Mouse (Mus musculus): ENCODE data around the gene Tnfrsf8. TPM values are rescaled to one million over a fixed set of nuclear protein-coding genes. Genes with fewer than 3 reads are reported as not detected.

Tnfrsf8 gene
- polyA plus RNA-seq, 1 experiment from 2014 or later = 0.15 TPM

DNA sequence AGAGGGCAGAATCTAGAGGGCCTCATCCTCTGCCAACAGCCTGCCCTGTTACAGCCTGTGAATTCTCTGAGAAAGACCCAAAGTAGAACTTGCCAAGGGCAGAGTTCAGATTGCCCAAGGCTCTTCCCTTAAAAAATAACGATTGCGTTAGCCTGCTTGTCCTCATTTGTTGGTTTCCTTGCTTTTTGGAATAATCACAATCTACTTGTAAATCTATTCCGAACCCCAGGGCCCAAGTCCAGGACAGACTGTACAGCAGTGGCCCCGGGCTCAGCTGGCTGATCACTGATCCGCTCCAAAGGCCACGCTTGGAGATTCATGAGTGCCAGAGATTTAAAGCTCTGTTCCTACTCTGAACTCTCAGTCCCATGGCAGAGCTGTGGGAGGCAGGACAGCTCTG is 34.0 kb downstream of the Tnfrsf8 start:
- no peaks in the 10 kb centered on the region for H3K36me3 ChIP-seq
- H3K9ac ChIP-seq = no peak overlapping the region
- H3K4me1 ChIP-seq = no peaks in the 10 kb centered on the region
- no peak overlapping the region for H3K27ac ChIP-seq
- ATAC-seq (ENCODE audit: insufficient number of reproducible peaks, insufficient read depth, low FRiP score, low TSS enrichment) = no peak
- H3K9me3 ChIP-seq = no peaks in the 10 kb centered on the region
- H3K27me3 ChIP-seq = no peaks in the 10 kb centered on the region
- 92% methylated on average over 6 of the region's 6 CpGs for WGBS
- no peak overlapping the region for H3K4me3 ChIP-seq
- H3K4me2 ChIP-seq (replicated peaks) = no peak overlapping the region

DNA sequence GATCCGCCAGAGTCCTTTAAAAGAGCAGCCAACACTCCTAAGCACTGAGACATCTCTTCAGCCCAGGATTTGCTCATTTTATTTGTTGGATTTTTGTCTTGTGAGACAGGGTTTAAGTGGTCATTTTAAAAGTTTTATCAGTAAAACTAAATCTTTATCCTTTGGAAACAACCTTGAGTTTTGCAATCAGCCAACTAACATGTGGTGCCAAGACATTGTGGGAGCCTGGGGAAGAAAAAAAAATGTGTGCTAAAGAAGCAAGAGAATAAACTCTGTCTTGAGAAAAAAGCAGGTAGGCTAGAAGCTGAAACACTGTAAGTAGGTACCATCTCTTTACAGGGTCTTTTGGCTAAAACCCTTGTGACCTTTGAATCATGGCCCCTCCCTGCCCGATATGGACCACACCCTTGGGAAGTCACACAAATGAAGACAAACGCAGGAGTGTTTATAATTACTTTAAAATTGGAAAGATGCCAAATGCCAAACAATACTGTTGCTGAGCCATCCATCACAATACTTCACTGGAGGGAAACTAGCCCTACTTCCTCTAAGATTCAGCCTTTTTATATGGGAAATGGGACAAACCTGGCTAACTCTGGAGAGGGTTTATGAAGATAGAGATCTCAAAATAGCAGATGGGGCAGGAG is 36.1 kb downstream of the Tnfrsf8 start:
- Histone ChIP-seq H3K9ac (no peak overlapping the region), H3K4me2 (replicated peaks) (no peak overlapping the region), H3K9me3 (no peaks in the 10 kb centered on the region), H3K27ac (no peak overlapping the region), H3K4me3 (no peak overlapping the region), H3K4me1 (no peaks in the 10 kb centered on the region), H3K36me3 (no peaks in the 10 kb centered on the region), H3K27me3 (no peaks in the 10 kb centered on the region)
- no peak for ATAC-seq (ENCODE audit: insufficient number of reproducible peaks, insufficient read depth, low FRiP score, low TSS enrichment)
- WGBS = 86% methylated on average over 3 of the region's 3 CpGs

DNA sequence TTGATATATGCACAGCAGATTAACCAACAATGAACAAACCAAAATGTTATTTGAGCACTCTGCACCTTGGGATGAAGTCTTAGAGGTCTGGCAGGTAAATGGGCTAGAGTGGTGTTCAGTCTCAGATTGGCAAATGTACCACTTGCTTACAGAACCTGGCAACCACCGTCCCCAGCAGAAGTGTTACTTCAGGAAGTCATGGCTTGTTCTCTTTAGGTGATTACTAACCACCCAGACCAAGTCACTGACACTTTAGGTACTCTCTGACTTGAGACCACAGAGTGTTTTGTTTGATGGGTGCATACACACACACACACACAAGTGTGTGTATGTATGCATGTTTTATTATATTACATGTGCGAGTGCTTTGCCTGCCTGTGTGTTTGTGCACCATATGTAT is 36.7 kb downstream of the Tnfrsf8 start:
- H3K4me1 ChIP-seq = no peaks in the 10 kb centered on the region
- no peak overlapping the region for H3K4me2 ChIP-seq (replicated peaks)
- no peak overlapping the region for H3K4me3 ChIP-seq
- no peak for ATAC-seq (ENCODE audit: insufficient number of reproducible peaks, insufficient read depth, low FRiP score, low TSS enrichment)
- WGBS = 84% methylated on average over 2 of the region's 2 CpGs
- no peaks in the 10 kb centered on the region for H3K9me3 ChIP-seq
- no peaks in the 10 kb centered on the region for H3K27me3 ChIP-seq
- H3K27ac ChIP-seq = no peak overlapping the region
- H3K36me3 ChIP-seq = no peaks in the 10 kb centered on the region
- H3K9ac ChIP-seq = no peak overlapping the region

DNA sequence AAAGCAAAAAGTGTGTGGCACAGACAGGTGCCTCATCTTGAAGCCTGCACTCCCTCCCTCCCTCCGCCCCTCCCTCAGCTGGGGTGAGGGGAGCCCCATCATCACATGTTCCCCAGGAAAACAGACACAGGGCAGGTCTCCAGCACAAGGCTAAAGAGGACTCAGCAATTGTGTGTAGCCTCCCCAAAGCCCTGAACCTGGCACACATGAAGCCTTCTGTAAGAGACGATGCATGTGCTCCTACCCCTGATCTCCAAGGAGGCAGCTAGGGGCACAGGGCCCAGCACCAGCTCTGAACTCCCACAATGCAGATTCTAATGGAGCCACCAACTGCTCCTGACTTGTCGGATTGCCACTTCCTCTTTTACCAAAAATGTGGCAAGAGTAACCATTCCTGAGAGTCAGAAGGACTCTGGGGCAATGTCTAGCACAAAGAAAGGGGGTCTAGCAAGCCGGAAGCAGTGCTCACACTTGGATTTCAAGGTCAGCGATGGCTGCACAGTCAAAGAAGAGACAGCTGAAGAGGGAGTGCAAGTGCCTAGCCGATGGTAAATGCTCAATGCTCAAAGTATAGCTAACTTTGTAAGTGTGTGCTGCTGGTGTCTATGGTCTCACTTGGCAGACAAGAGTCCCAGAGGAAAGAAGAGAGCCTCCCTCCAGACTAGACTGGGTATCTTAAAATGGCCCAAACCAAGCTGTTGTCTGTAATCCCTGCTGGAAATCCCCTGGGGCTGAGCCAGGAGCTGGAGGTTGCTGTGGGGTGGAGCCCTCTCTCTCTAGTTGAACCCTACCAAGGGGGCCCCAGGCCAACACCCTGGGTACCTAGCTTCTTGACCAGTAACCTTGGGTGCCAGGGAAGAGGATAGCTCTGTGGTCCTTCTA is 38.4 kb downstream of the Tnfrsf8 start:
- Histone ChIP-seq H3K27ac (no peak overlapping the region), H3K9ac (no peak overlapping the region), H3K27me3 (no peaks in the 10 kb centered on the region), H3K36me3 (no peaks in the 10 kb centered on the region), H3K4me1 (no peaks in the 10 kb centered on the region), H3K4me2 (replicated peaks) (no peak overlapping the region), H3K9me3 (no peaks in the 10 kb centered on the region), H3K4me3 (no peak overlapping the region)
- WGBS = 77% methylated on average over 6 of the region's 6 CpGs
- ATAC-seq (ENCODE audit: insufficient number of reproducible peaks, insufficient read depth, low FRiP score, low TSS enrichment) = no peak

DNA sequence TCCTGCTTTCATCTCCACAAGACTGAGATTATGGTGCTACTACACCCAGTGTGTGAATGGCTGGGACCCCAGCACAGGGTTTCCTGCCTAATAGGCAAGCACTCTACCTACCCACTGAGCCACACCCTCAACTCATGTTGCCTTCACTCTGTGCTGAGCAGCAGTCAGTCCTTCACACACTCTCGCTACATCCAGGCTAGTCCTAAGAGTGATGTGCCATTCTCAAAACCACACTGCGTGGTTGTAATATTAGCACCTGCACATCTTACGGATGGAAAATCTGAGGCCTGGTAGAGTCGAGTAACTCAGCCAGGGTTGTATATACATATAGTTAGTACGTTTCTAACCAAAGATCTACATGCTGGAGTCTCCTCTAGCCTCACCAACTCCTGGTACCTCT is 40.1 kb downstream of the Tnfrsf8 start:
- 93% methylated on average over 5 of the region's 5 CpGs for WGBS
- H3K4me3 ChIP-seq = no peak overlapping the region

DNA sequence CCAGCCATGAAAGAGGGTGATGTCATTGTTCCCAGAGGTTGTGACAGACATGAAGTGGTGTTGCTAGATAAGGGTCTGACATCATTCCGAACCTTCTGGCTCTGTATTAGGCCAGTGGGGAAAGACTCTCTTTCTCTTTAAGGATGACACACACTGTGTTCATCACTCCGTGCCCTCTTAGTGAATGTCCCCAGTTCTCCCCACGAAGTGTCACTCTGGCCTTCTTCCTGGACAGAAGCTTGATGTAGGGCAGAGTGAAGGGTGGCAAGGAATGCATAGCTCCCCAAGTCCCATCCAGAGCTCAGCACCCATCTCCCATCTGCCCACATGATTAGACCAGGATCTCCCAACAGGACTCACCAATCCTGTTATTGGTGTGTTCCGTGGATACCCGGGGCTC is 41.0 kb downstream of the Tnfrsf8 start:
- ATAC-seq (ENCODE audit: insufficient number of reproducible peaks, insufficient read depth, low FRiP score, low TSS enrichment) = no peak
- Histone ChIP-seq H3K9me3 (no peaks in the 10 kb centered on the region), H3K9ac (no peak overlapping the region), H3K36me3 (no peaks in the 10 kb centered on the region), H3K27me3 (no peaks in the 10 kb centered on the region), H3K4me1 (no peaks in the 10 kb centered on the region), H3K4me2 (replicated peaks) (no peak overlapping the region), H3K27ac (no peak overlapping the region), H3K4me3 (no peak overlapping the region)
- WGBS = 89% methylated on average over 5 of the region's 5 CpGs

More for the DNA sequence above, 40.1 kb downstream of the Tnfrsf8 start:
- H3K27ac ChIP-seq = no peak overlapping the region
- H3K9ac ChIP-seq = no peak overlapping the region
- ATAC-seq (ENCODE audit: insufficient number of reproducible peaks, insufficient read depth, low FRiP score, low TSS enrichment) = no peak
- no peaks in the 10 kb centered on the region for H3K27me3 ChIP-seq
- no peak overlapping the region for H3K4me2 ChIP-seq (replicated peaks)
- no peaks in the 10 kb centered on the region for H3K9me3 ChIP-seq
- no peaks in the 10 kb centered on the region for H3K4me1 ChIP-seq
- no peaks in the 10 kb centered on the region for H3K36me3 ChIP-seq

DNA sequence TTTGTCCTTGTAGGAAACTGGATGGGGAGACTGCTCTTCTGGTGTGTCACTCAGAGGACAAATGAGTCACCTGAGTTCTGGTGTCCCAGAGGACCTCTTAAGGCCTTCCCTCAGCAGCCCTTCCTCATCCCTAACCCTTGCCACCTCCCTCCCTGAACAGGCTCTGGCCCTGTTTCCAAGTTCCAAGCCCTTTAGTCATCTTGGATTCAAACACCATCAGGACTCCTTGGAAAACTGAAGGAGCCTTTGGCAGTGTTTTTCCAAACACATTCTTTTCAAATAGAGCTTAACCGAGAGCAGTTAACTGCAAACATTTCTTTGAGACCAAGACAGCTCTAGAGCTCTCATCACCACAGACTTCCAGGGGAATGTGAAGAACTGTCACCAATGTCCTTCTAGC is 42.2 kb downstream of the Tnfrsf8 start:
- 57% methylated on average over 1 of the region's 1 CpGs for WGBS
- H3K27ac ChIP-seq = no peak overlapping the region
- no peak for ATAC-seq (ENCODE audit: insufficient number of reproducible peaks, insufficient read depth, low FRiP score, low TSS enrichment)
- no peaks in the 10 kb centered on the region for H3K9me3 ChIP-seq
- no peak overlapping the region for H3K4me3 ChIP-seq
- H3K4me2 ChIP-seq (replicated peaks) = no peak overlapping the region
- no peaks in the 10 kb centered on the region for H3K4me1 ChIP-seq
- H3K36me3 ChIP-seq = no peaks in the 10 kb centered on the region
- H3K27me3 ChIP-seq = no peaks in the 10 kb centered on the region
- no peak overlapping the region for H3K9ac ChIP-seq

DNA sequence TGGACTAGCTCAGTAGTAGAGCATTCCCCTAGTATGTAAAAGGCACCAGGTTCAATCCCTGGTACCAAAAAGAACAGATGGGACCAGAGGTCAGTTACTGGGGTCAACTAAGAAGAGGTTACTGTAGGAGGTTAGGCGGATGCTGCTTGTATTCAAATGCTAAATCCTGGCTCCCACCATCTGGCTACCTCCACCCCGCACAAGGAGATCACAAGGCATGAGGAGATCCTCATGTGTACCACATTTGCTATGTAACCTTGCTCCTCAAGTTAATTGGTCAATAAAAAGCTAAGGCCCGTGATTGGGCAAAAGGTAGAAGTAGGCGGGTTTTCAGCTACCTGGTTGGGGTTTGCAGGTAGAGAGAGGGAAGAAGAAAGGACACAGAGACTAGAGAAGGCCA is 43.3 kb downstream of the Tnfrsf8 start:
- Histone ChIP-seq H3K9me3 (no peaks in the 10 kb centered on the region), H3K4me1 (no peaks in the 10 kb centered on the region), H3K4me3 (no peak overlapping the region), H3K4me2 (replicated peaks) (no peak overlapping the region), H3K9ac (no peak overlapping the region), H3K27me3 (no peaks in the 10 kb centered on the region), H3K36me3 (no peaks in the 10 kb centered on the region), H3K27ac (no peak overlapping the region)
- ATAC-seq (ENCODE audit: insufficient number of reproducible peaks, insufficient read depth, low FRiP score, low TSS enrichment) = no peak
- 73% methylated on average over 4 of the region's 4 CpGs for WGBS

DNA sequence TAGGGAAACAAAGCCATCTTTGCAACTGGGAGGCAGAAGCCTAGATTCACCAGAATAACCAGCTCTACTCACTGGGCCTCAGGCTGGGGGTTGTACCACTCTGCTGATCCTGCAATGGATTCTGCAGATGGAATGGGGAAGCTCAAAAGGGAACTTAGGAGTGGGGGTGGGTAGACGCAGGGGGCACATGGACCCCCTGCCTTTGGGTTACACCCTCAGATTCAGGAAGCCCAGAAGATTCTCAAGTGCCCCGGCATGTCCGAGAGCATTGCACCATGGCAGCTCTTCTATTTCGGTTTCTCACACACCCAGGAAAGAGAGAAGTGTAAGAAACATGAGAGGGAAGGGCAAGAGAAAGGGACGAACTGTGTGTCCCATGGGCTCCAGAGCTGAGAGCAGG is 44.8 kb downstream of the Tnfrsf8 start:
- 86% methylated on average over 5 of the region's 5 CpGs for whole genome bisulfite sequencing
- Histone ChIP-seq H3K9me3 (no peaks in the 10 kb centered on the region), H3K36me3 (no peaks in the 10 kb centered on the region), H3K4me1 (no peaks in the 10 kb centered on the region), H3K4me3 (no peak overlapping the region), H3K27me3 (no peaks in the 10 kb centered on the region), H3K4me2 (replicated peaks) (no peak overlapping the region), H3K9ac (no peak overlapping the region), H3K27ac (no peak overlapping the region)
- no peak for ATAC-seq (ENCODE audit: insufficient number of reproducible peaks, insufficient read depth, low FRiP score, low TSS enrichment)

DNA sequence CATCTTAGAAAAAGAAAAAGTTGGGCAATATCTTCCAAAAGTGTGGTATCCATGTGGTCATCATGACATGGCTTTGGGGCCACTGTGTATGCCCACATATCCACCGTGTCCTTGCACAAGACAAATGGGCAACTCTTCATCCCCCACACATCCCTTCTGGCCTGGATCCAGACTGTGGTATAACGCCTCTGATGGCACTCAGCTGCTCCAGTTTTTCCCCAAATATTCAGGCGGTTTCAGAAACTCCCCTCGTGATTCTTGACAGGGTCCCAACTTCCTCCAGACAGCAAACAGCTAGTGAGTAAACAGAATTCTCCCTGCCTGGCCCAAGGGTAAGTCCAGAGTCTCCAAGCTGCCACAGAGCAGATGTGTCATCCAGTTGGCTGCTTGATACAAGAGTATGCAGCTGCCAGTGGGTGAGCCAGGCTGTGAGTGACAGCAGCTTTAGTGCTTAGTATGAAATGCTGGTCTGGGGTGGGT is 47.3 kb downstream of the Tnfrsf8 start:
- Histone ChIP-seq H3K9me3 (no peaks in the 10 kb centered on the region), H3K36me3 (no peaks in the 10 kb centered on the region), H3K4me2 (replicated peaks) (no peak overlapping the region), H3K9ac (no peak overlapping the region), H3K27me3 (no peaks in the 10 kb centered on the region), H3K4me1 (no peaks in the 10 kb centered on the region), H3K4me3 (no peak overlapping the region), H3K27ac (no peak overlapping the region)
- 69% methylated on average over 4 of the region's 4 CpGs for WGBS
- 0 out of 2 replicates have a peak, but pooled peaks have one; percentile 36 for ATAC-seq (ENCODE audit: insufficient number of reproducible peaks, insufficient read depth, low FRiP score, low TSS enrichment)

DNA sequence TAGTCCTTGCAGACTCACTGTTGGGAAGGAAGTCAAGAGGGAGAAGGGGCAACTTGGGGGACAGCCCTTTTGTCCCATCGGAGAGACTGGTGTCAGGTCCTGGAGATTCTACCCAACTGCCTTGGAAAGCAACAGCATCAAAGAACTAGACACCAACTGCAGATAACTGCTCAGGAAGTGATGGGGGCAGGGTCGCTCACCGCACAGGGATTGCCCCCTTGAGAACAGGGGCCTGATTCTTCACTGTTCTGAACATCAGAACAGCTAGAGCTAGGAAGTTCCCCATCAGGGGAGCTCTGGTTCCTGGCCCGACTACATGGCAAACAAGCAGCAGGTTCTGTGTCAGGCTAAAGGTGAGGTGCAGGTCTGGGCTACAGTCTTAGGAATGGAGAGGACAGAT is 48.5 kb downstream of the Tnfrsf8 start:
- Histone ChIP-seq H3K9ac (no peak overlapping the region), H3K4me3 (no peak overlapping the region), H3K36me3 (no peaks in the 10 kb centered on the region), H3K27ac (no peak overlapping the region), H3K9me3 (no peaks in the 10 kb centered on the region), H3K4me2 (replicated peaks) (no peak overlapping the region), H3K27me3 (no peaks in the 10 kb centered on the region), H3K4me1 (no peaks in the 10 kb centered on the region)
- 72% methylated on average over 4 of the region's 4 CpGs for WGBS
- ATAC-seq (ENCODE audit: insufficient number of reproducible peaks, insufficient read depth, low FRiP score, low TSS enrichment) = no peak

DNA sequence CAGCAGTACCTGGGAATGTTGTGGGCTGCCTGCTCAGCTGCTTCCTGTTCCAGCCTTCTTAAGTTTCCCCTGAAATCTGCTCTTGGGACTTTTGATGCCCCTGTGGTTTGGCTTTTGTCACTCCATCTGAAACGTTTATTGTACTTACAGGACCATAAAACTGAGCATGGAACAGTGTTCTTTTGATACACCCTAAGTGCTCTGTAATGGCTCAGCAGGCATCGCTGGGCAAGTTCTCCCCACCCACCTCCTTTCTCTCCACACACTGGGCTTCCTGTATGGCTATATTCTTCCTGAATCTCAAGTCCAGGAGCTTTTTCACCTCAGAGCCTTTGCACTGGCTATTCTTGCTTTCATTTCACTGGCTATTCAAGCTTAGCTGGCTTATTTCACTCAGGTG is 50.2 kb downstream of the Tnfrsf8 start:
- ATAC-seq (ENCODE audit: insufficient number of reproducible peaks, insufficient read depth, low FRiP score, low TSS enrichment) = no peak
- 40% methylated on average over 2 of the region's 2 CpGs for WGBS
- no peak overlapping the region for H3K4me3 ChIP-seq
- H3K4me2 ChIP-seq (replicated peaks) = no peak overlapping the region
- H3K27ac ChIP-seq = no peak overlapping the region
- no peak overlapping the region for H3K9ac ChIP-seq
- no peaks in the 10 kb centered on the region for H3K27me3 ChIP-seq
- no peaks in the 10 kb centered on the region for H3K4me1 ChIP-seq
- no peaks in the 10 kb centered on the region for H3K36me3 ChIP-seq
- H3K9me3 ChIP-seq = no peaks in the 10 kb centered on the region
